9 mouse cellular contexts compared by ENCODE assay signal in genomic region chr11:102061236-102061940, GRCm38 (mm10). TPM values are rescaled to one million over a fixed set of nuclear protein-coding genes. Genes with fewer than 3 reads are reported as not detected.
DNase-seq lines count a peak whose midpoint lies in the region; ATAC-seq and TF ChIP-seq lines count a peak whose summit lies in the region.
"Had no signal": no experiment of that assay in that cellular context is flagged by ENCODE, and none has a peak within 500 bp of the region (broad histone marks: within the 10 kb centered on the region; RNA-seq: fewer than 3 reads in every experiment).

No protein-coding gene starts in this region.

- peak overlapping the region; percentile 60 for H3K9ac ChIP-seq in forebrain, postnatal 0 days
- H3K9ac ChIP-seq in neural tube, embryonic 15.5 days (replicated peaks): peak overlapping the region; percentile 51

- ATAC-seq in forebrain, postnatal 0 days: peak; percentile 87
- ATAC-seq in neural tube, embryonic 15.5 days (ENCODE audit: low FRiP score): peak; percentile 81

- peak; percentile 61 for DNase-seq in ES-CJ7 (ENCODE audit: low read depth, low spot score)
- DNase-seq in cerebellum, adult 18-20 months: peak; percentile 84 to 90
- DNase-seq in forebrain, postnatal 0 days: peak; percentile 92
- peak; percentile 84 for DNase-seq in heart, postnatal 4 days
- DNase-seq in layer of hippocampus, adult 2 months (ENCODE audit: low spot score in 2 of 2): peak; percentile 82 to 88
- peak; percentile 70 for DNase-seq in lung, adult 2 months
- peak; percentile 61 for DNase-seq in testis, postnatal 14 days (ENCODE audit: low spot score)

- no peaks in the 10 kb centered on the region for H3K9me3 ChIP-seq in forebrain, postnatal 0 days (ENCODE audit: low read length)
- no peaks in the 10 kb centered on the region for H3K9me3 ChIP-seq in neural tube, embryonic 15.5 days (replicated peaks)

- peak overlapping the region; percentile 43 for H3K4me3 ChIP-seq in forebrain, postnatal 0 days (ENCODE audit: low read depth, low read length)
- H3K4me3 ChIP-seq in layer of hippocampus, adult 2 months: peak overlapping the region; percentile 33
- H3K4me3 ChIP-seq in lung, adult 2 months (replicated peaks; ENCODE audit: extremely low read depth, low read depth, low read length): no peak overlapping the region
- H3K4me3 ChIP-seq in neural tube, embryonic 15.5 days (replicated peaks): peak overlapping the region; percentile 41

- peak; percentile 97 for TF ChIP-seq CTCF in forebrain, postnatal 0 days (IDR thresholded peaks at IDR 0.05; ENCODE audit: low read depth)
- TF ChIP-seq CTCF in layer of hippocampus, adult 2 months (conservative IDR thresholded peaks at IDR 0.05): peak; percentile 98
- TF ChIP-seq CTCF in lung, adult 2 months (IDR thresholded peaks at IDR 0.05; ENCODE audit: insufficient read depth, low read length): peak; percentile 99

- no peak overlapping the region for H3K27ac ChIP-seq in forebrain, postnatal 0 days (ENCODE audit: low read depth, low read length)
- peak overlapping the region; percentile 59; the same call in 1 of the 2 replicates for H3K27ac ChIP-seq in layer of hippocampus, adult 2 months
- peak overlapping the region; percentile 11; the same call in 1 of the 2 replicates for H3K27ac ChIP-seq in neural tube, embryonic 15.5 days (replicated peaks)

- TF ChIP-seq POLR2A in lung, adult 2 months (IDR thresholded peaks at IDR 0.05; ENCODE audit: borderline replicate concordance, extremely low read depth, low read depth, low read length): 0 out of 2 replicates have a peak, but pooled peaks have one; percentile 4

- H3K36me3 ChIP-seq in forebrain, postnatal 0 days (ENCODE audit: insufficient read depth): peaks cover 33% of the 10 kb centered on the region
- peaks cover 50% of the 10 kb centered on the region for H3K36me3 ChIP-seq in neural tube, embryonic 15.5 days

- no peaks in the 10 kb centered on the region for H3K4me1 ChIP-seq in forebrain, postnatal 0 days (ENCODE audit: insufficient read depth)
- no peaks in the 10 kb centered on the region for H3K4me1 ChIP-seq in lung, adult 2 months (ENCODE audit: control insufficient read depth, insufficient read depth, low read length)
- H3K4me1 ChIP-seq in neural tube, embryonic 15.5 days: peaks cover 9% of the 10 kb centered on the region

- H3K4me2 ChIP-seq in forebrain, postnatal 0 days (ENCODE audit: low read depth): peak overlapping the region; percentile 76
- H3K4me2 ChIP-seq in neural tube, embryonic 15.5 days: peak overlapping the region; percentile 79

- WGBS in forebrain, postnatal 0 days: 4% methylated on average over 23 of the region's 23 CpGs
- WGBS in lung, adult 2 months: 6% methylated on average over 23 of the region's 23 CpGs
- WGBS in neural tube, embryonic 15.5 days: 4% methylated on average over 23 of the region's 23 CpGs

- no peaks in the 10 kb centered on the region for H3K27me3 ChIP-seq in forebrain, postnatal 0 days (ENCODE audit: insufficient read depth, low read length)
- peaks cover 11% of the 10 kb centered on the region for H3K27me3 ChIP-seq in neural tube, embryonic 15.5 days (replicated peaks)

RNA-seq across cellular contexts. Expression of gene Cd300lg, which starts 20.1 kb away (rescaled TPM):
- 0.69 and 0.86 TPM in 2 replicates for total RNA-seq in forebrain, postnatal 0 days (2014; rRNA removed)
- polyA plus RNA-seq in forebrain, postnatal 0 days (2015; fragmentation: Nextera tagmentation; extraction: Ambion mirVana): 0.15 and 0.30 TPM in 2 replicates
- 10 to 100 TPM; 32.3 to 36.2 TPM for total RNA-seq in heart, postnatal 4 days (2021)
- total RNA-seq in layer of hippocampus, adult 2 months (2021): not detected
- polyA plus RNA-seq in lung, adult 2 months (2012; rRNA removed): 7.8 and 12.0 TPM in 2 replicates
- 0.64 and 0.88 TPM in 2 replicates for polyA plus RNA-seq in neural tube, embryonic 15.5 days (2015; fragmentation: Nextera tagmentation; extraction: Ambion mirVana)

RNA-seq across cellular contexts. Expression of gene Mpp2, which starts 26.9 kb away (rescaled TPM):
- total RNA-seq in forebrain, postnatal 0 days (2014; rRNA removed): 27.3 and 28.3 TPM in 2 replicates
- polyA plus RNA-seq in forebrain, postnatal 0 days (2015; fragmentation: Nextera tagmentation; extraction: Ambion mirVana): 14.1 and 21.4 TPM in 2 replicates
- 1 to 10 TPM; 6.1 to 7.3 TPM for total RNA-seq in heart, postnatal 4 days (2021)
- 100 to 1,000 TPM; 147 to 149 TPM for total RNA-seq in layer of hippocampus, adult 2 months (2021)
- 12.8 and 14.4 TPM in 2 replicates for polyA plus RNA-seq in lung, adult 2 months (2012; rRNA removed)
- 30.4 and 31.8 TPM in 2 replicates for polyA plus RNA-seq in neural tube, embryonic 15.5 days (2015; fragmentation: Nextera tagmentation; extraction: Ambion mirVana)
- total RNA-seq: neutrophil, adult 5-6 weeks had no signal

RNA-seq across cellular contexts. Expression of gene Mpp3, which starts 33.1 kb away (rescaled TPM):
- total RNA-seq in forebrain, postnatal 0 days (2014; rRNA removed): 56.6 and 60.3 TPM in 2 replicates
- polyA plus RNA-seq in forebrain, postnatal 0 days (2015; fragmentation: Nextera tagmentation; extraction: Ambion mirVana): 45.5 and 46.4 TPM in 2 replicates
- total RNA-seq in heart, postnatal 4 days (2021): 1 to 10 TPM; 6.2 to 7.4 TPM
- 10 to 100 TPM; 88.3 to 94.4 TPM for total RNA-seq in layer of hippocampus, adult 2 months (2021)
- polyA plus RNA-seq in lung, adult 2 months (2012; rRNA removed): 2.4 and 4.0 TPM in 2 replicates
- polyA plus RNA-seq in neural tube, embryonic 15.5 days (2015; fragmentation: Nextera tagmentation; extraction: Ambion mirVana): 49.6 and 56.6 TPM in 2 replicates
- total RNA-seq: neutrophil, adult 5-6 weeks had no signal

RNA-seq across cellular contexts. Expression of gene Ppy, which starts 39.7 kb away (rescaled TPM):
- not detected in 2 replicates for total RNA-seq in forebrain, postnatal 0 days (2014; rRNA removed)
- polyA plus RNA-seq in forebrain, postnatal 0 days (2015; fragmentation: Nextera tagmentation; extraction: Ambion mirVana): not detected in 2 replicates
- total RNA-seq in heart, postnatal 4 days (2021): not detected
- total RNA-seq in layer of hippocampus, adult 2 months (2021): not detected
- polyA plus RNA-seq in lung, adult 2 months (2012; rRNA removed): 6.3 and 9.8 TPM in 2 replicates
- 0.36 TPM in 1 of 2 replicates, not detected in the other for polyA plus RNA-seq in neural tube, embryonic 15.5 days (2015; fragmentation: Nextera tagmentation; extraction: Ambion mirVana)
- total RNA-seq: neutrophil, adult 5-6 weeks had no signal

RNA-seq across cellular contexts. Expression of gene Pyy, which starts 46.2 kb away (rescaled TPM):
- total RNA-seq in forebrain, postnatal 0 days (2014; rRNA removed): not detected in 2 replicates
- polyA plus RNA-seq in forebrain, postnatal 0 days (2015; fragmentation: Nextera tagmentation; extraction: Ambion mirVana): not detected in 2 replicates
- total RNA-seq in heart, postnatal 4 days (2021): not detected
- not detected for total RNA-seq in layer of hippocampus, adult 2 months (2021)
- 9.6 TPM in 1 of 2 replicates, not detected in the other for polyA plus RNA-seq in lung, adult 2 months (2012; rRNA removed)
- polyA plus RNA-seq in neural tube, embryonic 15.5 days (2015; fragmentation: Nextera tagmentation; extraction: Ambion mirVana): 1.0 and 7.8 TPM in 2 replicates
- total RNA-seq: neutrophil, adult 5-6 weeks had no signal

Comparison
In these comparisons a context has a peak if more than half of its experiments do, and no peak if none do; other contexts are left out.
1. RNA of gene Cd300lg, which starts 20.1 kb away (total RNA-seq): 32.3 to 36.2 TPM in heart, postnatal 4 days; 0.69 to 0.86 TPM in forebrain, postnatal 0 days and not detected in layer of hippocampus, adult 2 months; every median in the first group is over 10 times any median in the second.
2. Peak in every context shown above with its lines, with median percentiles within 50 percentile points of each other: DNase-seq and CTCF ChIP-seq.